Mouse (Mus musculus): ENCODE data around the gene Hspd1. TPM values are rescaled to one million over a fixed set of nuclear protein-coding genes. Genes with fewer than 3 reads are reported as not detected.
A peak's percentile ranks its signal among the peaks of the same experiment; 100 is the strongest.

The Hspd1 gene
- total RNA-seq, 2 experiments from 2014 or later, result 214 to 215 TPM

DNA sequence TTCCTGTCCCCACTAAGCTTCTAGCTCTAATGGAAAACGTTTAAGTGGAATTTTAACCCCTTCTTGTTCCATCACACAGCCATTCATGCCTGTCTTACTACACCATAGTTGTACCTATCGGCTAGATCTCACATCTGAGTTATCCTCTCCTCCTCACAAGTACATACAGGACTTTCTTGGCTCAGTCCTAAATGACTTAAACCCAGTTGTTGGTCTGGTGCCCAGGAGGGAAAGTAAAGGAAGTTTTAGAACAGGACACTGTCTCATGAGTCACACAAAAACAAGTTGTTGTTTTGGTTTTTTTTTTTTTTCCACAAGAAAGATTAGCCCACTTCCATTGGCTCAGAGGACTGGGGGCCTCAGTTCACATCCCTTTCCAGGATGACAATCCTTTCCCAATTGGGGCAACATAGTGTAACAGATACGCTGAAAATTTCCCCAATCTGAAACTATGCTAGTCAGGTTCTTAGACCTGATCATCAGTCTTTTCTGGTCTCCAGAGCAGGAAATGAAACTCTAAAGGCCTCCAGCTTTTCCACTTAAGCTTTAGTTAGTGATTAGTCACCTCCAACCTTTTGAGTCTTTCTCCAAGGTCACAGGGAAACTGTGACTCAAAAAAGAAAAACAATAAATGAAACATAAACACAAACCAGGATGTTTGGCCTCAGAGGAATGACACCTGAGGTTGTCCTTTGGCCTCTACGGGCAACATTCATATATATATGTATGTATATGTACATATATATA lies 39.0 kb downstream of the Hspd1 start:
- no peak for DNase-seq (ENCODE audit: low spot score in 2 of 2)

GRCm38 (mm10) chr1:55043164-55043563 lies 44.9 kb downstream of the Hspd1 start:
- DNase-seq (ENCODE audit: low spot score in 2 of 2), result no peak

DNA sequence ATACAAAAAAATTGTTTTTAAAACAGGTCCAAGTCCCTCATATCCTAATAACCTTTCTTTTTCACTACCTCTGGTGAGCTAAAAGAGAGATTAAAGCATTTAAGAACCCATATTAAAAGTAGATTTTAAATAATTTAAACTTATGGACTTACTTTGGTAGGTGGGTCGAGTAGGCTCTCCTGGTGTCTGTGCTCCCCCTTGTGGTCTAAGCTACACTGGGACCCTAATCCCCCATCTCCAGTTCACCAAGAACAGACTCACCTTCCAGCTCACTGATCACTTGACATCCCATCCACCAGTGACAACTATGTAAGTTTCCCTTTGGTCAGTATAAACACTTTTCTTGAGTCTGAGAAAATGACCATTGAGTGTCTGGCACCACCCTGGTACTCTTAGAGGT lies 45.8 kb downstream of the Hspd1 start:
- DNase-seq (ENCODE audit: low spot score in 2 of 2), result no peak

DNA sequence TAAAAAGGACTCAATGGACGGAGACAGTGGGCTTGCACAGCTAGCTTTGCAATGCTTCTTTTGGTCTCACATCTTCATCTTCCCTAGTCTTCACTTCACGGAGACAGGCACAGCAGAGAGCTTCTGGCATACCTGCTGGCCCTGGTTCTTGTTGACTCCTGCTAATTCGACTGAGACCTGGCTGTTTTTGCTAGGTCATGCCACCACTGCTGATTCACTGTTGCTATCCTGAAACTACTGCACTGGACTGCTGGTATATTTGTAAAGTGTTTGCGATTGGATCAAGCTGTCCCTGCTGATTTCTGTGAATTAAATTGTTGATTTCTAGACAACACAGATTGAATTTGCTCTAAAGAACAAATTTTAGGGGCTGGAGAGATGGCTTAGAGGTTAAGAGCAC lies 46.4 kb downstream of the Hspd1 start:
- DNase-seq (ENCODE audit: low spot score in 2 of 2), result no peak

GRCm38 (mm10) chr1:55039944-55040343 lies 48.1 kb downstream of the Hspd1 start:
- no peak for DNase-seq (ENCODE audit: low spot score in 2 of 2)

GRCm38 (mm10) chr1:55031026-55031779 lies 56.8 kb downstream of the Hspd1 start:
- no peak for DNase-seq (ENCODE audit: low spot score in 2 of 2)

DNA sequence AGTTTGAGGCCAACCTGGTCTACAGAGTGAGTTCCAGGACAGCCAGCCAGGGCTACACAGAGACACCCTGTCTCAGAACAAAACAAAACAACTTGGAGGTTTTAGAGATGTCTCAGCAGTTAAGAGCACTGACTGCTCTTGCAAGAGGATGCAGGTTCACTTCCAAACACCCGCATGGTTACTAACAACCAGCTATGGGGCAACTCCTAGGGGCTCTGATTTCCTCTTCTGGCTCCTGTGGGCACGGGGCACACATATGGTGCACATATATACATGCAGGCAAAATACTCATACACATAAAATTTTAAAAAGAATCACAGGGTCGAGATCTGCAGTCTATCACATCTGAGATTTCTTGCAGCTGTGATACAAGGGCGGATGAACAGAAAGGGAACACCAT lies 58.6 kb downstream of the Hspd1 start:
- no peak for DNase-seq (ENCODE audit: low spot score in 2 of 2)

- DNase-seq (ENCODE audit: low spot score in 2 of 2), result peak; percentile 3 to 13
These were observed 59.4 kb downstream of the Hspd1 start for GRCm38 (mm10) chr1:55028512-55029249.

- DNase-seq (ENCODE audit: low spot score in 2 of 2), result no peak
These were observed 60.1 kb downstream of the Hspd1 start for GRCm38 (mm10) chr1:55027966-55028365.

Other genes with a start within 250 kb of the Hspd1 start
- 10 to 100 TPM; 37.8 to 38.1 TPM for gene Ankrd44, start 161.9 kb downstream of the Hspd1 start, total RNA-seq (2021)
- 100 to 1,000 TPM; 168 to 180 TPM for gene Sf3b1, start 60.8 kb downstream of the Hspd1 start, total RNA-seq (2021)
- 10 to 100 TPM; 19.8 to 22.8 TPM for gene Coq10b, start 35.5 kb downstream of the Hspd1 start, total RNA-seq (2021)
- 100 to 1,000 TPM; 103 to 106 TPM for gene Hspe1, start 111 bp downstream of the Hspd1 start, total RNA-seq (2021)
- 10 to 100 TPM; 64.7 to 79.4 TPM for gene Mob4, start 43.0 kb upstream of the Hspd1 start, total RNA-seq (2021)
- gene Rftn2, start 138.5 kb upstream of the Hspd1 start, total RNA-seq (2021), result 10 to 100 TPM; 25.3 to 26.5 TPM
- 10 to 100 TPM; 12.5 to 13.1 TPM for gene Mars2, start 148.9 kb upstream of the Hspd1 start, total RNA-seq (2021)

Measured in layer of hippocampus, postnatal 10 days (tissue).